Mouse (Mus musculus): ENCODE results near the gene Cdh16.

DNA sequence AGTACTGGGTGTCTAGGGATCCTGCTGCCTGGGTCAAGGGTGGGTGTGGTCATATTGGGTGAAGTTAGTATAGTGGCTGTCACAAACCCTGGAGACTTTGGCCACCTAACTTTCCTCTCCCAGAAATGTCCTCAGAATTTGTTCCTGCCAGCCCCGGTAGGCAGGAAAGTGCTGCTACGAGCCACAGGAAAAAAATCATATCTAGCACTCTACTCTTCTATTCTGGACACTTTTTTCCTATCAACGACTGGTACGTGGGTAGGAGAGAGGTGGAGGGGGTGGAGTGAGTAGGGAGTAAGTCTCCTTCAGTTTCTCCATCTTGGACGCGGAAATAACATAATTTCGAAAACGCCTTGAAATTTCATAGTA, 5.9 kb upstream of the Cdh16 start:
- TF ChIP-seq POLR2A (IDR thresholded peaks at IDR 0.05; ENCODE audit: low read depth, low read length) (no peak), CTCF (IDR thresholded peaks at IDR 0.05; ENCODE audit: extremely low read depth, insufficient read length, insufficient replicate concordance, low read depth, low read length) (no peak)
